Mouse (Mus musculus) MEL (cell line): ENCODE data around the gene Gm35315. TPM values are rescaled to one million over a fixed set of nuclear protein-coding genes. Genes with fewer than 3 reads are reported as not detected.
"Not testable (repeated sequence)": the region's sequence is repeated elsewhere in the genome, so short reads cannot be mapped to it uniquely, and the experiment has no call there.

ENCODE experiments used
- DNase-seq: peaks from one replicate; pipeline ENCODE4 v3.0.0; 2011; ENCODE audit warnings: low read depth, low spot score
- H3K27ac ChIP-seq: 2 replicates; pipeline ENCODE4 v1.5.1; 2012; ENCODE audit warnings: low read depth, mild to moderate bottlenecking, control low read depth, low read length, moderate library complexity; ENCODE audit not compliant: control insufficient read depth
- H3K27me3 ChIP-seq, 2 experiments: fragments of 150-350 bp in 1 of 2; sonication (generic) in 1 of 2; 2 replicates each; pipeline ENCODE4 v1.6.1; 2012; ENCODE audit warnings: low read length in 2 of 2, mild to moderate bottlenecking in 2 of 2, improper control_type of control experiment in 1 of 2, moderate library complexity in 1 of 2; ENCODE audit not compliant: insufficient read depth in 2 of 2, control insufficient read depth in 1 of 2
- H3K36me3 ChIP-seq, 2 experiments: 2 replicates each; pipeline ENCODE4 v1.6.1; 2012 to 2014; ENCODE audit warnings: low read length in 2 of 2, improper control_type of control experiment in 1 of 2, inconsistent platforms in 1 of 2, mild to moderate bottlenecking in 1 of 2; ENCODE audit not compliant: insufficient read depth in 2 of 2, control insufficient read depth in 1 of 2
- H3K4me1 ChIP-seq, 2 experiments: fragments of 150-350 bp in 1 of 2; sonication (generic) in 1 of 2; 2 replicates each; pipeline ENCODE4 v1.6.1; 2012; ENCODE audit warnings: low read length in 2 of 2, improper control_type of control experiment in 1 of 2, mild to moderate bottlenecking in 1 of 2; ENCODE audit not compliant: insufficient read depth in 2 of 2, control insufficient read depth in 1 of 2
- H3K4me3 ChIP-seq, 2 experiments: fragments of 150-350 bp in 1 of 2; sonication (generic) in 1 of 2; 2 replicates each; pipeline ENCODE4 v1.5.1; 2012; ENCODE audit warnings: low read depth in 2 of 2, low read length in 2 of 2, mild to moderate bottlenecking in 2 of 2, moderate library complexity in 2 of 2, control low read depth in 1 of 2, improper control_type of control experiment in 1 of 2; ENCODE audit not compliant: control insufficient read depth in 1 of 2, insufficient read depth in 1 of 2
- H3K79me2 ChIP-seq: 2 replicates; pipeline ENCODE4 v1.6.1; 2012; ENCODE audit warnings: mild to moderate bottlenecking, low read length, moderate library complexity; ENCODE audit not compliant: control insufficient read depth, poor library complexity, insufficient read depth
- H3K9ac ChIP-seq: 2 replicates; pipeline ENCODE4 v1.6.1; 2012; ENCODE audit warnings: low read depth, mild to moderate bottlenecking, control low read depth, low read length, moderate library complexity; ENCODE audit not compliant: control insufficient read depth, poor library complexity, severe bottlenecking
- H3K9me3 ChIP-seq: fragments of 150-350 bp; sonication (generic); replicated peaks from 2 replicates; pipeline ENCODE4 v1.6.1; 2012; ENCODE audit warnings: mild to moderate bottlenecking, low read length, improper control_type of control experiment, moderate library complexity; ENCODE audit not compliant: insufficient read depth
- CHD1 ChIP-seq: IDR thresholded peaks from 2 replicates; pipeline ENCODE4 v1.6.1; 2012; ENCODE audit warnings: low read depth, mild to moderate bottlenecking, inconsistent platforms, low read length, improper control_type of control experiment
- E2F4 ChIP-seq: IDR thresholded peaks from 2 replicates; pipeline ENCODE4 v1.6.1; 2011; ENCODE audit warnings: low read depth, low read length, improper control_type of control experiment, borderline replicate concordance
- ELF1 ChIP-seq: IDR thresholded peaks from 2 replicates; pipeline ENCODE4 v1.6.1; 2014; ENCODE audit warnings: low read depth, mild to moderate bottlenecking, inconsistent platforms, low read length, improper control_type of control experiment, moderate library complexity
- HCFC1 ChIP-seq: IDR thresholded peaks from 2 replicates; pipeline ENCODE4 v1.6.1; 2012; ENCODE audit warnings: low read depth, mild to moderate bottlenecking, inconsistent platforms, low read length, improper control_type of control experiment, moderate library complexity
- MXI1 ChIP-seq: IDR thresholded peaks from 2 replicates; pipeline ENCODE4 v1.6.1; 2011; ENCODE audit warnings: mild to moderate bottlenecking, low read depth, low read length, improper control_type of control experiment
- MYC ChIP-seq: IDR thresholded peaks from 2 replicates; pipeline ENCODE4 v1.6.1; 2011; ENCODE audit warnings: low read depth, mild to moderate bottlenecking, low read length, improper control_type of control experiment, moderate library complexity
- NELFE ChIP-seq: IDR thresholded peaks from 2 replicates; pipeline ENCODE4 v1.6.1; 2011; ENCODE audit warnings: low read depth, low read length, improper control_type of control experiment
- NRF1 ChIP-seq: IDR thresholded peaks from 2 replicates; pipeline ENCODE4 v1.6.1; 2014; ENCODE audit warnings: low read depth, mild to moderate bottlenecking, inconsistent platforms, low read length, improper control_type of control experiment, moderate library complexity; ENCODE audit not compliant: poor library complexity, insufficient read depth, severe bottlenecking
- POLR2A ChIP-seq, 2 experiments: IDR thresholded peaks; 2 replicates each; pipeline ENCODE4 v1.6.1; 2011 to 2012; ENCODE audit warnings: low read length in 2 of 2, mild to moderate bottlenecking in 2 of 2, control low read depth in 1 of 2, improper control_type of control experiment in 1 of 2, low read depth in 1 of 2, moderate library complexity in 1 of 2; ENCODE audit not compliant: control insufficient read depth in 1 of 2, insufficient read depth in 1 of 2, poor library complexity in 1 of 2
- POLR2AphosphoS2 ChIP-seq: IDR thresholded peaks from 2 replicates; pipeline ENCODE4 v1.6.1; 2011; ENCODE audit warnings: low read length, improper control_type of control experiment
- SIN3A ChIP-seq: IDR thresholded peaks from 2 replicates; pipeline ENCODE4 v1.6.1; 2012; ENCODE audit warnings: low read length, improper control_type of control experiment, inconsistent platforms
- TBP ChIP-seq: IDR thresholded peaks from 2 replicates; pipeline ENCODE4 v1.8.0; 2011; ENCODE audit warnings: low read depth, low read length, improper control_type of control experiment
- USF1 ChIP-seq: IDR thresholded peaks from 2 replicates; pipeline ENCODE4 v1.6.1; 2014; ENCODE audit warnings: low read depth, mild to moderate bottlenecking, inconsistent platforms, low read length, improper control_type of control experiment, moderate library complexity
- USF2 ChIP-seq, 2 experiments: IDR thresholded peaks; 2 replicates each; pipeline ENCODE4 v1.6.1; 2011 to 2012; ENCODE audit warnings: improper control_type of control experiment in 2 of 2, low read length in 2 of 2, borderline replicate concordance in 1 of 2, inconsistent platforms in 1 of 2, low read depth in 1 of 2, mild to moderate bottlenecking in 1 of 2; ENCODE audit not compliant: insufficient read depth in 1 of 2
- ZMIZ1 ChIP-seq: IDR thresholded peaks from 2 replicates; pipeline ENCODE4 v1.6.1; 2012; ENCODE audit warnings: low read depth, mild to moderate bottlenecking, inconsistent platforms, low read length, improper control_type of control experiment, moderate library complexity
- polyA plus RNA-seq, 2 experiments: library from polyadenylated mRNA; stranded (reverse) in 1 of 2; unstranded in 1 of 2; fragments of >175 nt in 1 of 2; fragments of >200 nt in 1 of 2; gene quantifications; 2 replicates each; pipeline versions ENCODE4 v1.2.1 to v1.2.4; 2012; ENCODE audit warnings: low replicate concordance in 2 of 2, low read depth in 1 of 2; ENCODE audit not compliant: insufficient read length in 2 of 2, insufficient read depth in 1 of 2, missing spikeins in 1 of 2
- total RNA-seq: library from RNA; depleted of rRNA; stranded (reverse); fragments of 300-350 nt; gene quantifications from 2 replicates; pipeline ENCODE4 v1.2.3, GENCODE M21; 2012; rRNA removed

The Gm35315 gene
- total and polyA plus RNA-seq, 3 experiments = 2.2 to 70.9 (median 2.2) TPM

- not testable (repeated sequence) for H3K4me3 ChIP-seq, H3K36me3 ChIP-seq, H3K79me2 ChIP-seq, H3K9me3 ChIP-seq, H3K27me3 ChIP-seq, DNase-seq, H3K4me1 ChIP-seq, H3K9ac ChIP-seq, H3K27ac ChIP-seq
Measured at GRCm38 (mm10) chr5:110072413-110072812, 21.8 kb downstream of the Gm35315 start, which contains the start of gene Gm17655. TSS of gene Gm17655 (minus strand) at chr5:110072513.

GRCm38 (mm10) chr5:110057637-110058408 is 36.4 kb downstream of the Gm35315 start:
- Histone ChIP-seq H3K27me3 (no peaks in the 10 kb centered on the region), H3K9me3 (no peaks in the 10 kb centered on the region), H3K4me3 (peak overlapping the region; percentile 77 to 84), H3K9ac (peak overlapping the region; percentile 78), H3K79me2 (no peaks in the 10 kb centered on the region; the same call in 1 of the 2 replicates), H3K36me3 (no peaks in the 10 kb centered on the region), H3K27ac (peak overlapping the region; percentile 87), H3K4me1 (no peaks in the 10 kb centered on the region)
- DNase-seq = peak; percentile 95
- TF ChIP-seq NRF1 = peak; percentile 32; the same call in 1 of the 2 replicates
- TF ChIP-seq SIN3A = peak; percentile 59
- TF ChIP-seq USF1 = no peak
- TF ChIP-seq MXI1 = 0 out of 2 replicates have a peak, but pooled peaks have one; percentile 33
- peak; percentile 62; the same call in 1 of the 2 replicates for TF ChIP-seq ZMIZ1
- TF ChIP-seq USF2 (IDR thresholded peaks at IDR 0.05; ENCODE audit: borderline replicate concordance in 1 of 2, insufficient read depth in 1 of 2, low read depth in 1 of 2, low read length in 2 of 2) = no peak
- peak in 1 of 2 experiments; percentile 75; a peak in 2 of 4 replicates for TF ChIP-seq POLR2A (IDR thresholded peaks at IDR 0.05; ENCODE audit: control insufficient read depth in 1 of 2, insufficient read depth in 1 of 2, low read depth in 1 of 2, low read length in 2 of 2, poor library complexity in 1 of 2)
- TF ChIP-seq ELF1 = peak; percentile 80
- TF ChIP-seq E2F4 = no peak
- no peak for TF ChIP-seq CHD1
- peak; percentile 54; the same call in 1 of the 2 replicates for TF ChIP-seq POLR2AphosphoS2
- peak; percentile 64; the same call in 1 of the 2 replicates for TF ChIP-seq NELFE
- no peak for TF ChIP-seq MYC
- peak; percentile 66 for TF ChIP-seq HCFC1
- peak; percentile 59; the same call in 1 of the 2 replicates for TF ChIP-seq TBP

Other genes starting within 250 kb of the Gm35315 start
- gene Gm15446, start 171.0 kb downstream of the Gm35315 start, total RNA-seq = 26.3 and 41.8 TPM in 2 replicates
- 100 to 1,000 TPM in 1 of 2 experiments, 1 to 10 TPM in 1; 5.4 to 237 TPM for gene Gm15446, start 171.0 kb downstream of the Gm35315 start, polyA plus RNA-seq
- 18.0 and 18.8 TPM in 2 replicates for gene Zfp932, start 97.9 kb downstream of the Gm35315 start, total RNA-seq
- gene Zfp932, start 97.9 kb downstream of the Gm35315 start, polyA plus RNA-seq = 100 to 1,000 TPM in 1 of 2 experiments, 10 to 100 TPM in 1; 13.6 to 364 TPM
- gene Gm17655, start 21.9 kb downstream of the Gm35315 start, total RNA-seq = 2.9 and 3.1 TPM in 2 replicates
- 100 to 1,000 TPM in 1 of 2 experiments, 1 to 10 TPM in 1; 2.2 to 259 TPM for gene Gm17655, start 21.9 kb downstream of the Gm35315 start, polyA plus RNA-seq
- gene Plcxd1, start 5.5 kb upstream of the Gm35315 start, total RNA-seq = 0.46 and 0.77 TPM in 2 replicates
- gene Plcxd1, start 5.5 kb upstream of the Gm35315 start, polyA plus RNA-seq = 1 to 10 TPM in 1 of 2 experiments, not detected in 1; 2.5 TPM
- gene Gtpbp6, start 13.8 kb upstream of the Gm35315 start, total RNA-seq = 39.7 and 50.2 TPM in 2 replicates
- gene Gtpbp6, start 13.8 kb upstream of the Gm35315 start, polyA plus RNA-seq = 10 to 100 TPM in 1 of 2 experiments, not detected in 1; 59.1 TPM
- 4.0 and 5.2 TPM in 2 replicates for gene Zfp605, start 15.7 kb upstream of the Gm35315 start, total RNA-seq
- gene Zfp605, start 15.7 kb upstream of the Gm35315 start, polyA plus RNA-seq = 1 to 10 TPM in 1 of 2 experiments, not detected in 1; 4.7 TPM
- gene Chfr, start 41.4 kb upstream of the Gm35315 start, total RNA-seq = 44.7 and 50.4 TPM in 2 replicates
- gene Chfr, start 41.4 kb upstream of the Gm35315 start, polyA plus RNA-seq = 10 to 100 TPM in 1 of 2 experiments, not detected in 1; 63.9 TPM
- gene Golga3, start 82.3 kb upstream of the Gm35315 start, total RNA-seq = 16.3 and 17.4 TPM in 2 replicates
- 10 to 100 TPM; 21.7 to 80.3 TPM for gene Golga3, start 82.3 kb upstream of the Gm35315 start, polyA plus RNA-seq
- 31.7 and 37.9 TPM in 2 replicates for gene Ankle2, start 136.6 kb upstream of the Gm35315 start, total RNA-seq
- gene Ankle2, start 136.6 kb upstream of the Gm35315 start, polyA plus RNA-seq = 100 to 1,000 TPM in 1 of 2 experiments, 10 to 100 TPM in 1; 29.5 to 270 TPM
- 96.3 and 115 TPM in 2 replicates for gene Pgam5, start 175.5 kb upstream of the Gm35315 start, total RNA-seq
- 10 to 100 TPM in 1 of 2 experiments, not detected in 1; 95.8 TPM for gene Pgam5, start 175.5 kb upstream of the Gm35315 start, polyA plus RNA-seq
- gene Pxmp2, start 191.8 kb upstream of the Gm35315 start, total RNA-seq = 8.4 and 8.7 TPM in 2 replicates
- 10 to 100 TPM in 1 of 2 experiments, not detected in 1; 15.2 TPM for gene Pxmp2, start 191.8 kb upstream of the Gm35315 start, polyA plus RNA-seq
- gene Pole, start 191.9 kb upstream of the Gm35315 start, total RNA-seq = 32.4 and 33.7 TPM in 2 replicates
- gene Pole, start 191.9 kb upstream of the Gm35315 start, polyA plus RNA-seq = 10 to 100 TPM; 52.6 to 81.4 TPM
- gene P2rx2, start 248.8 kb upstream of the Gm35315 start, total RNA-seq = 0.08 and 0.10 TPM in 2 replicates
- gene P2rx2, start 248.8 kb upstream of the Gm35315 start, polyA plus RNA-seq = under 1 TPM in 1 of 2 experiments, not detected in 1; 0.57 TPM